Mouse (Mus musculus): ENCODE measurements around the gene Pitx3. TPM values are rescaled to one million over a fixed set of nuclear protein-coding genes. Genes with fewer than 3 reads are reported as not detected.
"Not testable (repeated sequence)": the region's sequence is repeated elsewhere in the genome, so short reads cannot be mapped to it uniquely, and the experiment has no call there.

The Pitx3 gene
- polyA plus RNA-seq (2016; fragmentation: Nextera tagmentation; extraction: Ambion mirVana): 0.59 and 2.1 TPM in 2 replicates

DNA sequence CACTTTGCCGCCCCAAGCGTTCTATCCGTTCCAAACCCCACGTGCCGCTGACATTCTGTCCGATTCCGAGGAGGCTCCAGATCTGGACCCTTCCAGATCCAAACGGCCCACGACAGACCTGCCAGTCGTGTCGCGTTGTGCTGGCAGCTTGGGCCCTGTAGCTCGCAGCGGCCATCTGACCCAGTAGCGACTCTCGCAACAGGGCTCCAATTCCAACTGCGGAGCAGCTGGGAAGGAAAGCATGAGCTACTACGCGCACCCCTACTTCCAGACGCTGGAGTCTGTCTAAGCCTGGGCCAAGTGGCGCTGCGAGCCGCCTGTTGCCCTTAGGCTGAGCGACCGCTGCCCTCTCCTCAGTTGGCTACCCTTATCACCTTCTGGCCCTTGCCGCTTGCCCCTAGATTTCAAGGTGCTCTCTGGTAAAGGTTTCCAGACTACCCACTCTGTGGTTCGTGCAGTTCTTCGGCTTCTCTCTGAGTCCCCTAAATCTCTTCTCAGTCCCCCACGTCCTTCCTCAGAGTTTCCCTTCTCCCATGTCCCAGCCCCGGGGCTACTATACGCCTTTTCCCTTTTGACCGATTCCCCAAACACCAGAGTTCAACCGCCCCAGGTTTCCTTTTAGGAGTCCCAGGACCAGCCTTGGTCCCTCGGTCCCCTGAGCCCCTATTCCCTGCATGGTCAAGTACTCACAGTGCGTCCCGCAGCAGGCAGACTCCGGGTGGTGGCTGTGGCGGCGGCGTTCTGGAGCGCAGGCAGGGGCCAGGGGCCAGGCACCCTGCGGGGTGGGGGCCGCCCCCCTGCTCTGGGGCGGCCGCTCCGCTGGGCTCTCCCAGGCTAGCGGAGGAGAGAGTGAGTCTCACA is at the start of gene Pitx3:
Pitx3 (minus strand) TSS at position 816 of the 861 bp plus-strand sequence.
- DNase-seq (ENCODE audit: low spot score): peak; percentile 71
- Histone ChIP-seq H3K9me3 (replicated peaks) (no peaks in the 10 kb centered on the region), H3K27me3 (ENCODE audit: low read depth, poor library complexity, severe bottlenecking) (peaks cover 84% of the 10 kb centered on the region), H3K27ac (peak within 1 kb of the TSS; percentile 46; the same call in 1 of the 2 replicates), H3K4me1 (peaks cover 32% of the 10 kb centered on the region), H3K36me3 (no peaks in the 10 kb centered on the region), H3K4me3 (peak within 1 kb of the TSS; percentile 69)
- WGBS: 1% methylated on average over 46 of the region's 47 CpGs

DNA sequence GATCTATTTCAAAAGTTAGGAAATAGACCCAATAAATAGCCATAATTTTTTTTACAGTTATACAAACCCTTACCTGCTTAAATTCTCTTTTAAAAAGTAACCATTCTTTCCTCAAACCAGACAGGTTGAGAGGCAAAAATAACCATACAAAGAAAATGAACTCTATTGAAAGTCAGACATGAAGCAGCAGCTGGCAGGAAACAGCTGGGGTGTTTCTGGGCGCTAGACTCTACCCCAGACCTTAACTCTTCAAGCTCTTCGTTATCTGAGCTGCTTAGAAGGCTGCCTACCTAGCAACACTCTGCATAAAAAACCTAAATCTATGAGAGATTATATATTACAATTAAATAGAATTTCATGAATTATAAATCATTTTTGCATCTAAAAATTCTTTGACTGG is 39.1 kb upstream of the Pitx3 start:
- 80% methylated on average over 2 of the region's 2 CpGs for WGBS

DNA sequence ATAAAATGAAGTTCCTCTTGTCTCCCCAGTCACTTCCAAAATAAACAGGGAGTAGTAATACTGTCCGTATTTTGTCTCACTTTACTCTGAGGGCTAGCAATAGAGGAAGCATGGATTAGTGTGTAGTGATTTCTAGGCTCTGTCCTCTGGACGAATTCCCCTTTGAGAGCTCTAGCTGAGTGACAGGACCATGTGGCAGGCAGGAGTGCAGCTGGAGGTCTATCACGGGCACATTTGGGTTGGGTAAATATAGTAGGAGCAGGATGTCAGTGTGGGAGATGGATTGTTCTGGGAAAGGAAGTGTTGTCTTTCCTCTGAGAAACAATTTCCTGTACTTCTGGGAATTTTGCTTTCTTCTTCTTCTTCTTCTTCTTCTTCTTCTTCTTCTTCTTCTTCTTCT is 38.5 kb upstream of the Pitx3 start:
- DNase-seq (ENCODE audit: low spot score): no peak
- Histone ChIP-seq H3K9me3 (replicated peaks) (no peaks in the 10 kb centered on the region), H3K4me3 (no peak overlapping the region), H3K36me3 (no peaks in the 10 kb centered on the region), H3K27ac (no peak overlapping the region), H3K4me1 (no peaks in the 10 kb centered on the region), H3K27me3 (ENCODE audit: low read depth, poor library complexity, severe bottlenecking) (no peaks in the 10 kb centered on the region)
- 46% methylated on average over 3 of the region's 3 CpGs for WGBS

More for the DNA sequence above, 39.1 kb upstream of the Pitx3 start:
- no peak overlapping the region for H3K27ac ChIP-seq
- no peak for DNase-seq (ENCODE audit: low spot score)
- no peaks in the 10 kb centered on the region for H3K36me3 ChIP-seq
- no peak overlapping the region for H3K4me3 ChIP-seq
- no peaks in the 10 kb centered on the region for H3K27me3 ChIP-seq (ENCODE audit: low read depth, poor library complexity, severe bottlenecking)
- H3K9me3 ChIP-seq (replicated peaks): no peaks in the 10 kb centered on the region
- no peaks in the 10 kb centered on the region for H3K4me1 ChIP-seq

DNA sequence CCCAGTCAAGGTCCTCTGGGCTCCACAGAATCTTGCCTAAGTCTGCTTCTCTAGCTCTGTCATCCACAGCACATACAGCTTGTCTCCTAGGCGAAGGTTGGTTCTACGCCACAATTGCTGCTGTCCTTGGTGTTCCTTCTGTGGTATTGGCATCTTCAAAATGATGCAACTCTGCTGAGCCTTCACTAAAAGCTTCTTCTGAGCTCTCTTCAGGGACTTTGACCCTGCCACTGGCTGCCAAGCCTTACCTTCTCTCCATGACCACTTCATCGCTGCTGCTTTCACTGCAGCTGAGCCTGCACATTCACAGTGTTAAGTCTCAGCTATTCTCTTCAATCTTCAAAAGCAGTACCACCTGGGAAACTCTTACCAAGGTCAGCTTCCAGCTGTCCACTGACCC is 34.1 kb upstream of the Pitx3 start:
- H3K9me3 ChIP-seq (replicated peaks): no peaks in the 10 kb centered on the region
- WGBS: 95% methylated on average over 3 of the region's 3 CpGs
- H3K4me3 ChIP-seq: no peak overlapping the region
- DNase-seq (ENCODE audit: low spot score): no peak
- H3K27ac ChIP-seq: no peak overlapping the region
- H3K27me3 ChIP-seq (ENCODE audit: low read depth, poor library complexity, severe bottlenecking): no peaks in the 10 kb centered on the region
- H3K4me1 ChIP-seq: no peaks in the 10 kb centered on the region
- H3K36me3 ChIP-seq: no peaks in the 10 kb centered on the region

DNA sequence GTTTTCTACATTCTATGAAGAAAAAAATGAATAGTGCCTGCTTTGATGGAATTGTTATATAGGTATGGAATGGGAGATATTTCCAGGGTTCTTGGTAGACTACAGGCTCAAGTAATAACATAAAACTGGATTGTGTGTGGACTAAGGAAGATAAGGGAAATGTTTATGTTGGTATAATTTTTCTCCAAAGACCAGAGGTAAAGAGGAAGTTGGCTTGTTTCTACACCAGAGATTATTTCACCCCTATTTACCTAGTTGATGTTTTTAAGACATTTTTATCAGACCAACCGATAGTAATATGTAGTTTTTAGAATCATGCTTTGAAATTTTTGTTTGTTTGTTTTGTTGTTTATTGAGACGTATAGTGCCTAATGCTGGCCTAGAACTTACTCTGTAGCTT is 32.1 kb upstream of the Pitx3 start:
- no peak overlapping the region for H3K27ac ChIP-seq
- DNase-seq (ENCODE audit: low spot score): no peak
- 93% methylated on average over 2 of the region's 2 CpGs for WGBS
- H3K4me3 ChIP-seq: no peak overlapping the region
- H3K27me3 ChIP-seq (ENCODE audit: low read depth, poor library complexity, severe bottlenecking): no peaks in the 10 kb centered on the region
- H3K4me1 ChIP-seq: no peaks in the 10 kb centered on the region
- no peaks in the 10 kb centered on the region for H3K9me3 ChIP-seq (replicated peaks)
- H3K36me3 ChIP-seq: no peaks in the 10 kb centered on the region

DNA sequence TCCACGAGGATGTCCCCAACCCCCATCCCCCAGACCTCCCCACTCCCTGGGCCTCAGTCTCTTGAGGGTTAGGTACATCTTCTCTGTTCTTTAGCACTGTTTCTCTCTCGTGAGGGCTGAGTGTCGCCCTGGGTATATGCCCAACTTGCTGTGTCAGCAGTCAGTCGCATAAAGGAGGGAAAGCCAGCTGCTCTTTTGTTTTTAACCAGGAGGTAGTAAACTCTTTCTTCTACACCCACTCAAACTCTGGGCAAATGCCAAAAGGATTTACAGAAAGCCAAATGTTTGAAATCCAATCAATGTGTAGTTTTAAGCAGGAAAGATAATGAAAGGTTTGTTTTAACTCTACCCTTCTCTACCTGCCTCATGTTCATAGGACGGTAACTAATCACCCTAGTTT is 28.9 kb upstream of the Pitx3 start:
- Histone ChIP-seq H3K27me3 (ENCODE audit: low read depth, poor library complexity, severe bottlenecking) (no peaks in the 10 kb centered on the region), H3K27ac (no peak overlapping the region), H3K4me1 (no peaks in the 10 kb centered on the region), H3K9me3 (replicated peaks) (no peaks in the 10 kb centered on the region), H3K4me3 (no peak overlapping the region), H3K36me3 (0 out of 2 replicates have a peak, but pooled peaks cover 6% of the 10 kb centered on the region)
- 67% methylated on average over 5 of the region's 5 CpGs for WGBS
- DNase-seq (ENCODE audit: low spot score): no peak

DNA sequence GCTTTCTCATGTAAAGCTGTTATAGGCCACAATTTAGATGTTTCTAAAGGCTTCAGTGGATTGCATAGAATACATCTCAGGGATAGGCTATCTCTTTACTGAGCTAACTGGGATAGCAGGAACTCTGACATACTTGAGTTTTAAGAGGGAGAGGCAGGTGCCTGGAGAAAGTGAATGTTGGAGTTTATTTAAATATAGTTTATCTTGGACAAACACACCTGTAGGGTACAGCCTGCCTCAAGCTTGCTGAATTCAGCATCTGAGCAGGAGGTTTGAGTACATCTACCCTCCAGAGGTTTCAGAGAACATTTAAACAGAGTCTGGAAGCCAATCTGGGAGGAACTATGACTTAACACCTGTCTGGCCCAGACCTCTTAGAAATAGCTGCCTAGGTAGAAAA is 27.0 kb upstream of the Pitx3 start:
- Histone ChIP-seq H3K27me3 (ENCODE audit: low read depth, poor library complexity, severe bottlenecking) (no peaks in the 10 kb centered on the region), H3K4me1 (no peaks in the 10 kb centered on the region), H3K27ac (no peak overlapping the region), H3K4me3 (no peak overlapping the region), H3K9me3 (replicated peaks) (no peaks in the 10 kb centered on the region), H3K36me3 (peaks cover 13% of the 10 kb centered on the region)
- no peak for DNase-seq (ENCODE audit: low spot score)

DNA sequence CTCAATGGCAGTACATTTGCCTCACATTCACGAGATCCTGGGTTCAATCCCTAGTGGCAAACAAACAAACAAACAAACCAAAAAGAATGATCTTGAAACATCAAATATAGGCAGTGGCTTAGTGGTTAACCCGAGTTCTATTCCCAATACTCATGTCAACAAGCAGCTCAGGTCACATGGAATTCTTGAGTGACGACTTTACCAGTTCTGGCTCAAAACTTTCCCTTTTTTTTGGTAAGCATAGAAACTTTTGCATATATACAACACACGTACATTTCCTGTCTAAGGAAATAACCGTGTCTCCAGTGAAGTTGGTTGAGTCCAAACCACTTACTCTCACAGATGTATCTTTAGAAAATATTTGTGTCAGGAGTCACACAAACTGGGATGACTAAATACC is 24.4 kb upstream of the Pitx3 start:
- H3K4me3 ChIP-seq: no peak overlapping the region
- no peaks in the 10 kb centered on the region for H3K4me1 ChIP-seq
- no peaks in the 10 kb centered on the region for H3K9me3 ChIP-seq (replicated peaks)
- H3K27ac ChIP-seq: no peak overlapping the region
- 90% methylated on average over 5 of the region's 5 CpGs for WGBS
- H3K36me3 ChIP-seq: peaks cover 13% of the 10 kb centered on the region
- no peak for DNase-seq (ENCODE audit: low spot score)
- no peaks in the 10 kb centered on the region for H3K27me3 ChIP-seq (ENCODE audit: low read depth, poor library complexity, severe bottlenecking)

DNA sequence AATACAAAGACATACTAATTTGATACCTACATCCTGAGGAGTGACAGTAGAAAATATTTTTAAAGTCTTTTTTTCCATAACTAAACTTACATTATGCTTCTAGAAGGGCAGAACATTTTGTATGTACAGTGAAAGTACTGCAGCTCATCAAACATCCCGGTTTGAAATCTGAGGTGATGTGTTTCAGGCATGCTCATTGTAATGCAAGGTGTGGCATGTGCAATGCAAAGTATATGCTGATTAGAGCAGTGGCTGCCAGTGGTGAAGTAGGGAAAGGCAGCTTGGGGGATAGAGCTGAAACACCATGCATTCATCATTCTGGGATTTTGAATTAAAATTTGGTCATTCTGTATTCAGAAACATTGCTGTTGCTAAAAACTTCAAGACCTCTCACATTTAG is 21.8 kb upstream of the Pitx3 start:
- Histone ChIP-seq H3K27me3 (ENCODE audit: low read depth, poor library complexity, severe bottlenecking) (no peaks in the 10 kb centered on the region), H3K27ac (no peak overlapping the region), H3K4me3 (no peak overlapping the region), H3K9me3 (replicated peaks) (no peaks in the 10 kb centered on the region), H3K36me3 (peaks cover 33% of the 10 kb centered on the region), H3K4me1 (no peaks in the 10 kb centered on the region)
- WGBS: 72% methylated on average over 1 of the region's 1 CpGs
- no peak for DNase-seq (ENCODE audit: low spot score)

DNA sequence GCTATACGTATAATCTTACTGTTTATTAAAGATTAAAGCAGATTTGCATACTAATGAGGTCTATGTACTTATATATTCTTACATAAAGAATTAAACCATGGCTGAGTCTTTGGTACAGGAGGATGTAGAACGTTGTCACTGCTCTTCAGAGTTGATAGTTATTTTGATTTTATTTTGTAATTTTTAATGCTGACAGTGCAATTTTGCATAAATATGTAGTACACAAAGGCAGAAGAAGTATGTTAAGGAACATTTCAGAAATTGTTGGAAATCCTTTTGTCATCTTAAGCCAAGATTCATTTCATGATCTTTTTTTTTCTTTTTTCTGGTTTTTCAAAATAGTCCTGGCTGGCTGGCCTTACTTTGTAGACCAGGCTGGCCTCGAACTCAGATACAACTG is 21.3 kb upstream of the Pitx3 start:
- WGBS: 86% methylated on average over 3 of the region's 3 CpGs

DNA sequence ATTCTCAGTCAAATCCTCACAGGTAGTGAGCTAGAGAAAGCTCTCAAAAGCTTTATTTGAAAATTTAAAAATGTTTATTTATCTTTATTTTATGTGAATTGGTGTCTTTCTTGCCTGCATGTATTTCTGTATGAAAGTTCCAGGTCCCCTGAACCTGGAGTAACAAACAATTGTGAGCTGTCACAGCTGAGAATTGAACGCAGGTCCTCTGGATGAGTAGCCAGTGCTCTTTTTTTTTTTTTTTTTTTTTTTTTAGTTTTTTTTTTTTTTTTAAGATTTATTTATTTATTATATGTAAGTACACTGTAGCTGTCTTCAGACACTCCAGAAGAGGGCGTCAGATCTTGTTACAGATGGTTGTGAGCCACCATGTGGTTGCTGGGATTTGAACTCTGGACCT is 19.0 kb upstream of the Pitx3 start:
- not testable (repeated sequence) for H3K4me1 ChIP-seq; H3K27ac ChIP-seq; H3K9me3 ChIP-seq (replicated peaks); H3K27me3 ChIP-seq (ENCODE audit: low read depth, poor library complexity, severe bottlenecking); DNase-seq (ENCODE audit: low spot score); H3K4me3 ChIP-seq
- peaks cover 47% of the 10 kb centered on the region for H3K36me3 ChIP-seq
- 66% methylated on average over 2 of the region's 2 CpGs for WGBS

More for the DNA sequence above, 21.3 kb upstream of the Pitx3 start:
- H3K4me1 ChIP-seq: no peaks in the 10 kb centered on the region
- H3K27me3 ChIP-seq (ENCODE audit: low read depth, poor library complexity, severe bottlenecking): no peaks in the 10 kb centered on the region
- no peak overlapping the region for H3K27ac ChIP-seq
- no peaks in the 10 kb centered on the region for H3K9me3 ChIP-seq (replicated peaks)
- no peak for DNase-seq (ENCODE audit: low spot score)
- peaks cover 39% of the 10 kb centered on the region for H3K36me3 ChIP-seq
- H3K4me3 ChIP-seq: no peak overlapping the region

DNA sequence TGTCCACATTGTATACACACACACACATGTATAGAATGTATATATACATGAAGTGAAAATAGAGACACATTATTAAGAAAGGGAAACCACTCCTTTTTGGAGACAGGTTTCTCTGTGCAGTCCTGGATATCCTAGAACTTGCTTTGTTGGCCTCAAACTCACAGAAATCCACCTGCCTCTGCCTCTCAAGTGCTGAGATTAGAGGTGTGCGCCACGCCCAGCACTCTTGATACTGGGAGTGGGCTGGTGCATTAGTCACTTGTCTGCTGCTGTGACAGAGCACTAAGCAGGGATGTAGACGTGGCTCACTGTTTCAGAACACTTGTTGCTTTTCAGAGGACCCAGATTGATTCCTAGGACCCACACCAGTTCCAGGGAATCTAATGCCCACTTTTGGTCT is 17.8 kb upstream of the Pitx3 start:
- DNase-seq (ENCODE audit: low spot score): no peak
- no peaks in the 10 kb centered on the region for H3K9me3 ChIP-seq (replicated peaks)
- H3K4me1 ChIP-seq: no peaks in the 10 kb centered on the region
- WGBS: 95% methylated on average over 3 of the region's 3 CpGs
- H3K36me3 ChIP-seq: peaks cover 40% of the 10 kb centered on the region
- no peaks in the 10 kb centered on the region for H3K27me3 ChIP-seq (ENCODE audit: low read depth, poor library complexity, severe bottlenecking)
- H3K4me3 ChIP-seq: no peak overlapping the region
- H3K27ac ChIP-seq: no peak overlapping the region

DNA sequence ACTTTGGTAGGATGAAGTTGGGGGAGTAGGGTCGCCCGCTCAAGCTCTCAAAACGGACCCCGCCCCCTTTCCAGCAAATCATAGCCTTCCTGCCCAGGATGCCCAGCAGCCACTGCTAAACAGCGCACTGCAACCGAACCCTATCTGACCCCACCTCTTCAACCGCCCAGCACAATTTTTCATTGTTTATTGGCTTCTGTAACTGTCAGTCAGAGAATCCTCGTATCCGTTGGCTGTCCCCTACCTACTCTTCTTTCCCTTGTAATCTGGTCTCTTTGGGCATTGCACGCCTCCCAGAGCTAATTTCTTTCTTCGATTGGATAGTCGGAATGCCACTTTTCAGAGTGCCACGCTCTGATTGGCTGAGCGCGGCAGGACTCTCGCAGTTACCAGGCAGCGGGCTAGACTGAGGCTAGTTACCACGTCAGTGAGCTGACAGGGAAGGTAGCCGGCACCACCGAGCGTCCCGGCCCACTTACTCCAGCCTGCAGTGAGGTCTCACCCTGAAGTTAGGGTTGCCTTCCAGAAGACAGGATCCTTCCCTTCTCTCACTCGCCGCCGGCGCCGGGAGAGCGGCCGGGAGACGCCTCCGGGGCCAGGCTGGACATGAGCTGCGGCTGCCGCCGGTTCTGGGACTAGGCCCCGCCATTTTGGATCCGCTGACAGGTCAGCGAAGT is 4.1 kb upstream of the Pitx3 start, which contains the start of gene Gbf1:
Gbf1 (plus strand) TSS at position 383 of the 677 bp plus-strand sequence.
- peak within 1 kb of the TSS; percentile 93 for H3K4me3 ChIP-seq
- DNase-seq (ENCODE audit: low spot score): peak; percentile 88
- H3K27ac ChIP-seq: peak within 1 kb of the TSS; percentile 73
- H3K36me3 ChIP-seq: no peaks in the 10 kb centered on the region
- peaks cover 43% of the 10 kb centered on the region for H3K4me1 ChIP-seq
- H3K27me3 ChIP-seq (ENCODE audit: low read depth, poor library complexity, severe bottlenecking): peaks cover 38% of the 10 kb centered on the region
- H3K9me3 ChIP-seq (replicated peaks): no peaks in the 10 kb centered on the region
- under 1% methylated on average over 37 of the region's 37 CpGs for WGBS
